Mouse (Mus musculus) B cell, adult 2 months (primary cell): ENCODE results near the gene Carmil2.

Source experiments
- DNase-seq, 2 experiments: peaks; one replicate each; pipeline ENCODE4 v3.0.0; 2022

Gene Carmil2

GRCm38 (mm10) chr8:105685796-105686308 lies at the start of gene Carmil2:
Carmil2 (plus strand) TSS chr8:105686274.
- peak; percentile 93 to 95 for DNase-seq

- DNase-seq = no peak
These were observed 49.0 kb upstream of the Carmil2 start, which contains the start of gene Agrp for GRCm38 (mm10) chr8:105636963-105637510. Agrp (minus strand) TSS chr8:105637393.

GRCm38 (mm10) chr8:105637601-105638041 lies 48.5 kb upstream of the Carmil2 start:
- peak; percentile 34 to 43 for DNase-seq

- no peak for DNase-seq
These were observed 47.6 kb upstream of the Carmil2 start for GRCm38 (mm10) chr8:105638510-105638909.

GRCm38 (mm10) chr8:105639835-105640234 lies 46.2 kb upstream of the Carmil2 start:
- no peak for DNase-seq

- no peak for DNase-seq
These were observed 45.6 kb upstream of the Carmil2 start for GRCm38 (mm10) chr8:105640511-105640910.

GRCm38 (mm10) chr8:105645205-105645604 lies 40.9 kb upstream of the Carmil2 start:
- no peak for DNase-seq

DNA sequence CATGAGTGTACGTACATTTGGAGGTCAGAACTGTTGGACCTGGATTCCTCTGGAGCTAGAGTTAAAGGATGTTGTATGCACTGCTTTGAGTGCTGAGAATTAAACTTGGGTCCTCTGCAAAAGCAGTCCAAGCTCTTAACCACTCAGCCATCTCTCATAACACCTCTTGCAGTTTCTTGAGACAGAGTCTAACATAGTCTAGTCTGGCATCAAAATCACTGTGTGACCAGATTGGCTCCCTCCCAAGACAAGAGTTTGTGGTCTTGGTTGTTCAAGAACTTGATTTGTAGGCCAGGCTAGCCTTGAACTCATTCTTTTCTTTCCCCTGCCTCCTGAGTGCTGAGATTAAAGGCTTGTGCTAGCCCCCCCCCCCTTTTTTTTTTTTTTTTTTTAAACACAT lies 37.1 kb upstream of the Carmil2 start:
- no peak for DNase-seq

DNA sequence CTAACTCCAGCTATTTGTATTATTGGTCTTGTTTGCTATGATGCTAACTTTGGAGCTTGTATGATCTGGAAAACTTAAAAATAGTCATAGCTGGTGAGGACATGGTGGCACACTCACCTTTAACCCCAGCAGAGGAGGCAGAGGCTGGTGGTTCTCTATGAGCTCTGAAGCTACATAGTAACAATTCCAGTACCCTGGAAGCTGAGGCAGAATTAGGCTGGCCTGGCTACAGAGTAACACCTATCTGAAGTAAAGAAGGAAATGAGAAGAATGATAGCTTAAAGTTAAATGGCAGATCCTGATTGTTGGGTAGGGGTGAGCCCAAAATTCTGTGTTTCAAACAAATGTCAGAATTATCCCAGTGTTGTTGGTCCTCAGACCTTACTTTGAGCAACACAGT lies 28.4 kb upstream of the Carmil2 start:
- no peak for DNase-seq

DNA sequence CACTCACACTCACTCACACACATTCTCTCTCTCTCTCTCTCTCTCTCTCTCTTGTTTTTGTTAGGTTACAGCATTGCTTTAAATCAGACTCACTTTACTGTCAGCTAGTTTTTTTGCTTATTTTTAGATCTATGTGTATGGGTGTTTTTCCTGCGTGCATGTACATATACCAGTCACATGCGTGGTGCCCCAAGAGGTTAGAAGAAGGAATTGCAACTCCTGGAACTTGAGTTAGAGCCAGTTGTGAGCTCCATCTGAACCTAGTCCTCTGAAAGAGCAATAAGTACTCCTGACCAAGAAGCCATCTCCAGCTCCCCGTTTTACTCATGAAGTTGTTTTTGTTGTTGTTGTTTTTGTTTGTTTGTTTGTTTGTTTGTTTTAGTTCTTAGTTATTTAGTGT lies 24.9 kb upstream of the Carmil2 start:
- DNase-seq = peak; percentile 47 to 59

DNA sequence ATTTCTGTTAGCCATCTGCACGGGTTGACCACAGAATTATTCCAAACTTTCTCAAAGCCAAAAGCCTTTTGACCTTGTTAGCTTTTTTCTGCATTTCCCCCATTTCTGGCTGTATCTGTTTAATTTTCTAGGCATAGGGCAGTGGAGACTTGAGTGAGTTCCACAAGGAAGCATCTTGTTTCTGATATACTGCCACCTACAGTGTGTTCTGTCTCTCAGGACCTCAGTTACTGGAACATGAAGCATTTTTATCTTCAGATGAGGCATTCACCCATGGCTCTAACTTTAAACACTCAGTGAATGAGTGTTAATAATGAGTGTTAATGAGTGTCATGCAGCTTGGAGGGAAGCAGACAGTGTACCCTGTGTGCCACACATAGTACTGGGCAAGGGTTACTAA lies 8.2 kb upstream of the Carmil2 start:
- no peak for DNase-seq

- DNase-seq = no peak
These were observed 749 bp upstream of the Carmil2 start for GRCm38 (mm10) chr8:105685325-105685724.

- DNase-seq = peak in 1 of 2 experiments; percentile 31
These were observed 477 bp downstream of the Carmil2 start for GRCm38 (mm10) chr8:105686551-105686950.

DNA sequence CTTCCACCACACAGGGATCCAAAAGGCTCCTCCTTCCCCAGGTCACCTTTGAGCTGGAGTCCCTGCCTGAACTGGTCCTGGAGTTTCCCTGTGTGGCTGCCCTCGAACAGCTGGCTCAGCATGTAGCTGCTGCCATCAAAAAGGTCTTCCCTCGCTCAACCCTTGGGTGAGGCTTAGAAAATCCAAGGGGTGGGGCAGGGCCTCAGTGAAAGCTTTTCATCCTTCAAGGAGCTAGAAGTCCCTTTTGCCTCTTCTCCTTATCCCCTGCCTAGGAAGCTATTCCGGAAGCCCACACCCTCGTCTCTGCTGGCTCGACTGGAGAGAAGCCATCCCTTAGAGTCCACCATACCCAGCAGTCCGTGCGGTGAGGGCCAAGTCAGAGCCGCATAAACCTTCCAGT lies 1.4 kb downstream of the Carmil2 start:
- DNase-seq = no peak

DNA sequence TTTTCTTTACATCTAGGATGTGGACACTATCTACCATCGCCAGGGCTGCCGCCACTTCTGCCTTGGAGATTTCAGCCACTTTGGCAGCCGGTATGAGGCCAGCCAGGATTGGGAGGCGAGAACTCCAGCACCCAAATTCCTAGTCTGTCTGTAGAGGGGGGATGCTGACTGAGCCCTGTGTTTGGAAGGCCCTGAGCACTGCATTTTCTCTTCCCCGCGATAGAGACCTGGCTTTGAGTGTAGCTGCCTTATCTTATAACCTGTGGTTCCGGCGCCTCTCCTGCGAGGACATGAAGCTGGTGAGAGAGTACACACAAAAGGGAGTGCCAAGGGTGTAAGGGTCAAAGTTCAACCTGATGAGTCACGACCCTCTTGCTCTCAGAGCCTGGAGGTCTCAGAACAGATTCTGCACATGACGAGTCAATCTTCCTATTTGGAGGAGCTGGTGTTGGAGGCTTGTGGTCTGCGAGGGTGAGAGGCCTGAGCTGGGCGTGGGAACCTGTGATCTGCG lies 2.2 kb downstream of the Carmil2 start:
- no peak for DNase-seq

GRCm38 (mm10) chr8:105689256-105689982 lies 3.3 kb downstream of the Carmil2 start:
- no peak for DNase-seq

DNA sequence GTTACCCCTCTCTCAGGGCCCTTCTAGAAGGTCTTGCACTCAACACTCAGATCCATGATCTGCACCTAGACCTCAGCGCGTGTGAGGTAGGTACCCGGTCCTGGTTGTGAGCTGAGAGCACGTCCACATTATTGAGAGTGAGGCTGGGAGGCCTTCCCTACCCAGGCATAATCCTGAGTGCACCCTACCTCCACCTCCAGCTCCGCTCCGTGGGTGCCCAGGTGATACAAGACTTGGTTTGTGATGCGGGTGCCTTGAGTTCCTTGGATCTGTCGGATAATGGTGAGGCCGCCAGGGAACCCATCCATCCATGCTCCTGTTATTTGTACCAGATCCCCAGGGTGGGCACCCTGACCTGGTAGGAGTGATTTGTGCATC lies 3.9 kb downstream of the Carmil2 start:
- no peak for DNase-seq

DNA sequence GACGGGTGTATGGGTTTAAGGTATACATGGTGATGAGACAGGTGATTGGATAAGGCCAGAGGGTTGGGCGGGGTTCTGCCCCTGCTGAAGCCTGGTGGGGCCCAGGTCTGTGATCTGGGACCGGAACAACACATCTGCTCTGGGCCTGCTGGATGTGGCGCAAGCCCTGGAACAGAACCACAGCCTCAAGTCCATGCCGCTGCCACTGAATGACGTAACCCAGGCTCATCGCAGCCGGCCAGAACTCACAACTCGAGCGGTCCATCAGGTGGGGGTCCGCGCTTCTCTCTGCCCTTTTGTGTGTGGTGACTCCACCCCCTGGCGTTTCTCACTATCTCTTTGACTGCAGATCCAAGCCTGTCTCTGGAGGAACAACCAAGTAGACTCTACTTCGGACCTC lies 4.9 kb downstream of the Carmil2 start:
- DNase-seq = no peak

DNA sequence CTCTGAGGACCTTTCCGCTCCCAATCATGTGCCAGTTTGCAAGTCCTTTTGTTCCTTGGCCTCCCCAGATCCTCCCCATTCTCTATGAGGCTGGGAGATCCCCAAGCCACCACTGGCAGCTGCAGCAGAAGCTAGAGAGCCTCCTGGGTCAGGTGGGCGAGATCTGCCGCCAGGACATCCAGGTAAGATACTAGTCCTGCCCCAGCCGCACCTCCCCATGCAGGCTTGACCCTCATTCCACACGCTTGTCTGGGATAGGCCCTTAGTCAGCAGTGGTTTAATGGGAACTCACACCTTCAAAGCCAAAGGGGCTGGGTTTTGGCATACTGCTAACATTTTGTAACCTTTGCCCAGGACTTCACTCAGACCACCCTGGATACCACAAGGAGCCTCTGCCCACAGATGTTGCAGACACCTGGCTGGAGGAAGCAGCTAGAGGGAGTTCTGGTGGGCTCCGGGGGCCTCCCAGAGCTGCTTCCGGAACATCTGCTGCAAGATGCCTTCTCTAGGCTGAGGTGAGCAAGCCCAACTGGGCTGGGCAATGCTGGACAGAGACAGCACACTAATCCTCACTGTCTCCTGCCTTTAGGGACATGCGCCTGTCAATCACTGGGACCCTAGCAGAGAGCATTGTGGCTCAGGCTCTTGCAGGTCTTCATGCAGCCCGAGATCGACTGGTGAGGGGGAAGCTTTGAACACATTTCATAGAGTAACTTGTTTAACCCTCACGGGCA lies 6.5 kb downstream of the Carmil2 start:
- DNase-seq = no peak

- no peak for DNase-seq
These were observed 7.6 kb downstream of the Carmil2 start for GRCm38 (mm10) chr8:105693648-105694047.

DNA sequence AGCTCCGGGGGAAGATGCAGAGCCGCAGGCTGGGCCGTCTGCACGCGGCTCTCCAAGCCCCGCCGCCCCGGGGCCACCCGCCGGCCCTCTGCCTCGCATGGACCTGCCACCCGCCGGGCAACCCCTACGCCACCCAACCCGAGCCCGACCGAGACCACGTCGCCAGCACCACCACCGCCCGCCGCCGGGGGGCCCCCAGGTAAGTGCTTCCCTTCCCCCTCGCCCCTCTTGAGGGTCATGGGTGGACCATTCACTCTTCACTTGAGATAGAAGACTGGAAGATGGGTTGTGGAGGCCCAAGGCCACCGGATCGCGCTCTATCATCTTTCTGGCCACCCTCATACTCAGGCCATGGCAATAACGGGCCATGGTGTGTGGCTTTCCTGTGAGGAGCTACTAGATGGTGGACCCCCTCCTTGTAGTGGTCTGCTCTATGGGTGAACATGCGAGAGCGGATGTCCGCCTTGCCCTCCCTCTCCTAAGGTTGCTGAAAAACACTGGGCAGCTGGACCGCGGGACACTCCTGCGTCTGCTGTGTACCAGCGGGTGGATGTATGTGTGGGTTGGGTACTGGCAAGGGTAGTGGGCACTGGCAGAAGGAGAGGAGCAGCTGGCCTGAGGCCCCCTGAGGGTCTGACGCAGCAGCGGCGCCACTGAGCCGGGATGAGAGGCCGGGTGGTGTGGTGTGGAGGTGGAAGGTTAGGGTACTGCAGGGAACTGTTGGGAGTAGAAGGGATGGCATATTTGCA lies 8.2 kb downstream of the Carmil2 start:
- no peak for DNase-seq

- no peak for DNase-seq
These were observed 9.2 kb downstream of the Carmil2 start for GRCm38 (mm10) chr8:105695080-105695780.
